Mouse (Mus musculus) left cerebral cortex, adult 8-10 months (tissue): ENCODE measurements around the gene Rd3. TPM values are rescaled to one million over a fixed set of nuclear protein-coding genes. Genes with fewer than 3 reads are reported as not detected.
A peak's percentile ranks its signal among the peaks of the same experiment; 100 is the strongest.

Source experiments
- DNase-seq, 2 experiments: peaks; one replicate each; pipeline ENCODE4 v3.0.0; 2022; ENCODE audit warnings: low spot score in 2 of 2
- total RNA-seq, 4 experiments: library from RNA; stranded (reverse); gene quantifications; 2 replicates each; pipeline ENCODE4 v1.2.4; 2022

Gene Rd3
- total RNA-seq, 4 experiments from 2014 or later = 0.09 to 0.42 (median 0.27) TPM

GRCm38 (mm10) chr1:191963948-191964772 lies 13.0 kb upstream of the Rd3 start:
- DNase-seq = peak; percentile 46 to 82

- peak; percentile 44 to 63 for DNase-seq
Observed at GRCm38 (mm10) chr1:191964773-191965481, 12.2 kb upstream of the Rd3 start.

- DNase-seq = no peak
Observed at GRCm38 (mm10) chr1:191969939-191970338, 7.2 kb upstream of the Rd3 start.

- DNase-seq = no peak
Observed at GRCm38 (mm10) chr1:191974509-191975405, 2.4 kb upstream of the Rd3 start.

GRCm38 (mm10) chr1:191981426-191982102 lies 4.4 kb downstream of the Rd3 start:
- DNase-seq = no peak

- DNase-seq = no peak
Observed at GRCm38 (mm10) chr1:191986674-191987480, 9.7 kb downstream of the Rd3 start.

GRCm38 (mm10) chr1:191987481-191987769 lies 10.3 kb downstream of the Rd3 start:
- no peak for DNase-seq

GRCm38 (mm10) chr1:191988646-191989045 lies 11.5 kb downstream of the Rd3 start:
- no peak for DNase-seq

- no peak for DNase-seq
Observed at GRCm38 (mm10) chr1:191989060-191989459, 11.9 kb downstream of the Rd3 start.

GRCm38 (mm10) chr1:191989994-191990393 lies 12.8 kb downstream of the Rd3 start:
- DNase-seq = peak; percentile 86 to 97

- DNase-seq = no peak
Observed at GRCm38 (mm10) chr1:191992040-191992780, 15.0 kb downstream of the Rd3 start.

GRCm38 (mm10) chr1:191994476-191994875 lies 17.3 kb downstream of the Rd3 start:
- no peak for DNase-seq

GRCm38 (mm10) chr1:191995488-191995887 lies 18.3 kb downstream of the Rd3 start:
- DNase-seq = peak in 1 of 2 experiments; percentile 32

- no peak for DNase-seq
Observed at GRCm38 (mm10) chr1:191995916-191996315, 18.7 kb downstream of the Rd3 start.

GRCm38 (mm10) chr1:191996621-191997185 lies 19.5 kb downstream of the Rd3 start:
- peak in 1 of 2 experiments; percentile 43 for DNase-seq

- DNase-seq = no peak
Observed at GRCm38 (mm10) chr1:191999022-191999421, 21.9 kb downstream of the Rd3 start.
